Mouse (Mus musculus) erythroblast, embryonic 14.5 days (primary cell): ENCODE measurements around the gene Fbxl2.

Source experiments
- GATA1 ChIP-seq: IDR thresholded peaks from 2 replicates; pipeline ENCODE4 v1.6.1; 2012; ENCODE audit warnings: low read length, inconsistent platforms, mixed read lengths
- TAL1 ChIP-seq: IDR thresholded peaks from 3 replicates; pipeline ENCODE4 v1.6.1; 2012; ENCODE audit warnings: low read length, inconsistent platforms, mixed read lengths

- TF ChIP-seq TAL1 (no peak), GATA1 (no peak)
These were observed 6.0 kb upstream of the Fbxl2 start for GRCm38 (mm10) chr9:114052031-114052430.
